Mouse (Mus musculus) kidney, embryonic 16.5 days (tissue): ENCODE measurements around the gene Map4k3. TPM values are rescaled to one million over a fixed set of nuclear protein-coding genes. Genes with fewer than 3 reads are reported as not detected.
A peak's percentile ranks its signal among the peaks of the same experiment; 100 is the strongest.

Experiments
- ATAC-seq: fragments of 200-750 bp; cut with Nextera tagmentation; 2 replicates; pipeline ENCODE4 v1.8.0; 2017; ENCODE audit warnings: moderate TSS enrichment; ENCODE audit not compliant: low FRiP score, low TSS enrichment
- H3K27ac ChIP-seq: fragments of 300-500 bp; sonication (generic); 2 replicates; pipeline ENCODE4 v1.5.1; 2014; ENCODE audit warnings: low read length
- H3K27me3 ChIP-seq: fragments of 300-500 bp; sonication (generic); 2 replicates; pipeline ENCODE4 v1.6.1; 2014; ENCODE audit warnings: low read length, control low read depth, mixed read lengths; ENCODE audit not compliant: insufficient read depth
- H3K36me3 ChIP-seq: fragments of 300-500 bp; sonication (generic); 2 replicates; pipeline ENCODE4 v1.6.1; 2014; ENCODE audit warnings: low read length, control low read depth, mixed read lengths; ENCODE audit not compliant: insufficient read depth
- H3K4me1 ChIP-seq: fragments of 300-500 bp; sonication (generic); 2 replicates; pipeline ENCODE4 v1.6.1; 2014; ENCODE audit warnings: low read length, control low read depth, mixed read lengths; ENCODE audit not compliant: insufficient read depth
- H3K4me2 ChIP-seq: fragments of 300-500 bp; sonication (generic); replicated peaks from 2 replicates; pipeline ENCODE4 v1.6.1; 2014; ENCODE audit warnings: low read depth, low read length
- H3K4me3 ChIP-seq: fragments of 300-500 bp; sonication (generic); 2 replicates; pipeline ENCODE4 v1.5.1; 2014; ENCODE audit warnings: mild to moderate bottlenecking, low read length
- H3K9ac ChIP-seq: fragments of 300-500 bp; sonication (generic); replicated peaks from 2 replicates; pipeline ENCODE4 v1.6.1; 2014; ENCODE audit warnings: low read length
- H3K9me3 ChIP-seq: fragments of 300-500 bp; sonication (generic); 2 replicates; pipeline ENCODE4 v1.6.1; 2016; ENCODE audit warnings: low read length, control low read depth
- WGBS: fragments of 180-500 bp; shearing (Covaris S2); extraction: QIAGEN DNeasy Blood & Tissue Kit; methylation state at CpG from one replicate; pipeline ENCODE4 v1.1.7; 2014; 5-methylcytosine and 5-hydroxymethylcytosine counted together
- polyA plus RNA-seq: library from polyadenylated mRNA; unstranded; fragments of >200 nt; fragmentation: Nextera tagmentation; extraction: Ambion mirVana; gene quantifications from 2 replicates; pipeline ENCODE4 v1.2.1, GENCODE M21; 2015

Gene Map4k3
- polyA plus RNA-seq, 1 experiment from 2014 or later, result 22.8 TPM

DNA sequence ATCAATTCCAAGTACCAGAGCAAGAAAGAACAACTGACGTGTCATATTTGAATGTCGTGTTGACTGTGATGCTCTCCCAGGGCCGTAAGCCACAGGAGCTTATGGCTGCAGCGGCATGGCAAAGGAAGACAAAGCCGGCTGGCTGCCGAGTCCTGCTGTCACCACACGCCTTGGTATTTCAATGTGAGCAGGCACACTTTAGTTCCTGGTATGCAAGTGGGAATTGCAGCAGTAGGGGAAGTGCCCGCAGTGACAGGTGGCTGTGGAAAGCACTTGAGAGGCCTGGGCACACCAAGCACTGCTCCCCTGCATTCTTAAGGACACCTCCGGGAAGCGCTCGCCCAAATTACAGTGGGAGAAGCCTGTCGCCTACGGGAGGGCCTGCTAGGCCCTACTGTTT is 108.7 kb downstream of the Map4k3 start:
- Histone ChIP-seq H3K27ac (no peak overlapping the region), H3K27me3 (no peaks in the 10 kb centered on the region), H3K36me3 (peaks cover 18% of the 10 kb centered on the region), H3K4me3 (no peak overlapping the region), H3K9me3 (no peaks in the 10 kb centered on the region), H3K4me2 (no peak overlapping the region), H3K4me1 (no peaks in the 10 kb centered on the region), H3K9ac (no peak overlapping the region)
- ATAC-seq, result no peak
- WGBS, result 91% methylated on average over 13 of the region's 13 CpGs

DNA sequence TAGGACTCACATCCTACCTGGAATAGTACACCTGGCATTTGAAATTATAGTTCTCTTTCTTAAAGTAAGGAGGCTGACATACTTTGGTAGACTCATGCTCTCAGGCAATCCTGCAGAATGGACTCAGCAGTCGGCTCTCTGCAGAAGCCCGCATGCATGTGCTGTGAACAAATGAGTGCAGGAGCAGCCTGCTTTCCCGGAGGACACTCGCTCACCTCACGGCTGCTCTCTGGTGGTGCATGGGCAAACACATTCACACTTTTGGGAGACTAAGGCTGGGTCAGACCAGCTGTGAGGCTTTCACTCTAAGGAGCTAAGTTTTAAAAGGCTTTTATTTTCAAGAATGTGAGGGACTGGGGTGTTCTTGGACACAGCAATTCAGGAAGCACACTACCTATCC is 109.4 kb downstream of the Map4k3 start:
- no peaks in the 10 kb centered on the region for H3K9me3 ChIP-seq
- H3K4me2 ChIP-seq, result no peak overlapping the region
- H3K36me3 ChIP-seq, result peaks cover 22% of the 10 kb centered on the region
- ATAC-seq, result no peak
- 82% methylated on average over 5 of the region's 5 CpGs for WGBS
- H3K9ac ChIP-seq, result no peak overlapping the region
- no peak overlapping the region for H3K27ac ChIP-seq
- no peaks in the 10 kb centered on the region for H3K27me3 ChIP-seq
- no peaks in the 10 kb centered on the region for H3K4me1 ChIP-seq
- H3K4me3 ChIP-seq, result no peak overlapping the region

GRCm38 (mm10) chr17:80603806-80604205 is 124.5 kb downstream of the Map4k3 start:
- Histone ChIP-seq H3K27ac (no peak overlapping the region), H3K27me3 (no peaks in the 10 kb centered on the region), H3K36me3 (peaks cover 71% of the 10 kb centered on the region), H3K9me3 (0 out of 2 replicates have a peak, but pooled peaks cover 9% of the 10 kb centered on the region), H3K4me3 (no peak overlapping the region), H3K9ac (no peak overlapping the region), H3K4me2 (no peak overlapping the region), H3K4me1 (no peaks in the 10 kb centered on the region)
- no peak for ATAC-seq
- WGBS, result 94% methylated on average over 6 of the region's 6 CpGs

- Histone ChIP-seq H3K27ac (no peak overlapping the region), H3K27me3 (no peaks in the 10 kb centered on the region), H3K4me2 (no peak overlapping the region), H3K4me3 (no peak overlapping the region), H3K9me3 (0 out of 2 replicates have a peak, but pooled peaks cover 6% of the 10 kb centered on the region), H3K9ac (no peak overlapping the region), H3K36me3 (peaks cover 64% of the 10 kb centered on the region), H3K4me1 (no peaks in the 10 kb centered on the region)
- WGBS, result 93% methylated on average over 19 of the region's 19 CpGs
- no peak for ATAC-seq
Measured at GRCm38 (mm10) chr17:80603079-80603625, 125.1 kb downstream of the Map4k3 start.

GRCm38 (mm10) chr17:80601371-80601770 is 126.9 kb downstream of the Map4k3 start:
- Histone ChIP-seq H3K9me3 (0 out of 2 replicates have a peak, but pooled peaks cover 6% of the 10 kb centered on the region), H3K4me2 (no peak overlapping the region), H3K36me3 (peaks cover 64% of the 10 kb centered on the region), H3K27me3 (no peaks in the 10 kb centered on the region), H3K4me3 (no peak overlapping the region), H3K4me1 (no peaks in the 10 kb centered on the region), H3K9ac (no peak overlapping the region), H3K27ac (no peak overlapping the region)
- ATAC-seq, result no peak
- 64% methylated on average over 13 of the region's 13 CpGs for WGBS

DNA sequence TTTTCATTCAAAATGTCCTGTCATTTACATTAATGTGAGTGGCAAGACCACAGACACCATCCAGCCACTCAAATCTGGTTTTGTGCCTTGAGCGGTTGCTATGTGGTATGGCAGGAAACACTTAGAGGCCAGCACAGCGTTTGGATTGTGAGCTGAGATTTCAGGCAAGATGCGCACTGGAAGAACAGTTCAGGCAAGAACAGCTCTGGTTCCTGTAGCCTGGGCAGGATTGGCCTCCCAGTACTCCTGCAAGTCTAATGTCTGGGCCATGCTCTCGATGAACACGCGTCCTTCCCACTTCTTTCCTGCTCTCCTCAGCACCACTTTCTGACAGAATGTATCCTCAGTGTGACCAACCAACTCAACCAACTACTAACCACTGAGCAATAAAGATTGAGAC is 145.2 kb downstream of the Map4k3 start:
- H3K4me2 ChIP-seq, result no peak overlapping the region
- 97% methylated on average over 6 of the region's 6 CpGs for WGBS
- no peak for ATAC-seq
- H3K36me3 ChIP-seq, result peaks cover 29% of the 10 kb centered on the region
- H3K4me1 ChIP-seq, result no peaks in the 10 kb centered on the region
- H3K27ac ChIP-seq, result no peak overlapping the region
- H3K4me3 ChIP-seq, result no peak overlapping the region
- H3K9me3 ChIP-seq, result no peaks in the 10 kb centered on the region
- H3K27me3 ChIP-seq, result no peaks in the 10 kb centered on the region
- no peak overlapping the region for H3K9ac ChIP-seq

DNA sequence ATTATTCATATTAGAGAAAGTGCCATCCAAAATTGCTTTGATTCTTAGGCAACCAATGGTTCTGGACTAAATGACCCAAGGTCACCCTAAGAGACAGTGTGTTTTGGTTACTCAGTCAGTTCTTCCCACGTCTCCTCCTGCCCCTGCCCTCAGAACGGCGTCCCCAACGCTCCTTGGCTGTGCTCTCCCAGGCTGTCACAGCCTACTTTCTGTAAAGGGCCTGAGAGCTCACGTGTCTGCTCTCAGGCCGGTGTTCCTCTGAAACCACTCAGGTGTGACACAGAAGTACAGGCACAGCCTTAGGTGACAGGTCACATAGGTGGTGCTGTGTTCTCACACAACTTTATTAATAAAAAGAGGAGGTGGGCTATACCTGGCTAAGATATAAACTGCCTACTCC is 148.4 kb downstream of the Map4k3 start:
- ATAC-seq, result 0 out of 2 replicates have a peak, but pooled peaks have one; percentile 43
- Histone ChIP-seq H3K4me1 (no peaks in the 10 kb centered on the region), H3K4me3 (no peak overlapping the region), H3K36me3 (peaks cover 23% of the 10 kb centered on the region), H3K9me3 (no peaks in the 10 kb centered on the region), H3K27me3 (no peaks in the 10 kb centered on the region), H3K4me2 (no peak overlapping the region), H3K27ac (no peak overlapping the region), H3K9ac (no peak overlapping the region)
- WGBS, result 48% methylated on average over 6 of the region's 6 CpGs

DNA sequence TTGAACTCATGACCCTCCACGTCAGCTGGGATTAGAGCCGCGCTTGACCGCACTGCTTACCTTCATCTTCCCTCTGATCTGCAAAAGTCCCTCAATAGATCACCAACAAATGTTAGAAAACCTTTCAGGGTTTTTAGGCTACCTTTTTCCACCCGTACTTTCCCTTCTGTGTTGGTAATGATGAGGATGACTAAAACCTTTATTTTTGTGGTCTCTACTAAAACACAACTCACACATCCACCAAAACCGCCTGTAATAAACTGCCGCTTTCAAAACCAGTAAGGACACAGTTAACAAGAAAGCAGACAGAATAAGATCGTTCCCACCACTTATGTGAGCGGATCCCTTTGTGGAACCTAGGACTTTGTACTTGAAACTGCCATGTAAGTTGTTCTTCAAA is 149.2 kb downstream of the Map4k3 start:
- no peak overlapping the region for H3K9ac ChIP-seq
- H3K4me2 ChIP-seq, result no peak overlapping the region
- H3K27me3 ChIP-seq, result no peaks in the 10 kb centered on the region
- no peak overlapping the region for H3K4me3 ChIP-seq
- no peaks in the 10 kb centered on the region for H3K9me3 ChIP-seq
- peaks cover 16% of the 10 kb centered on the region for H3K36me3 ChIP-seq
- H3K27ac ChIP-seq, result no peak overlapping the region
- ATAC-seq, result no peak
- H3K4me1 ChIP-seq, result no peaks in the 10 kb centered on the region
- 88% methylated on average over 9 of the region's 9 CpGs for WGBS

- H3K27me3 ChIP-seq, result no peaks in the 10 kb centered on the region
- no peak overlapping the region for H3K9ac ChIP-seq
- peaks cover 7% of the 10 kb centered on the region; the same call in 1 of the 2 replicates for H3K36me3 ChIP-seq
- H3K4me2 ChIP-seq, result no peak overlapping the region
- WGBS, result 97% methylated on average over 1 of the region's 1 CpGs
- no peaks in the 10 kb centered on the region for H3K9me3 ChIP-seq
- no peak for ATAC-seq
- H3K4me1 ChIP-seq, result no peaks in the 10 kb centered on the region
- H3K27ac ChIP-seq, result no peak overlapping the region
- no peak overlapping the region for H3K4me3 ChIP-seq
Measured at GRCm38 (mm10) chr17:80578041-80578440, 150.2 kb downstream of the Map4k3 start.

GRCm38 (mm10) chr17:80577639-80578038 is 150.6 kb downstream of the Map4k3 start, which contains the start of gene Cdkl4:
TSS of gene Cdkl4 (minus strand) at chr17:80577813.
- peak within 1 kb of the TSS; percentile 44 for H3K4me3 ChIP-seq
- WGBS, result 70% methylated on average over 15 of the region's 15 CpGs
- H3K9me3 ChIP-seq, result no peaks in the 10 kb centered on the region
- H3K27me3 ChIP-seq, result no peaks in the 10 kb centered on the region
- no peak for ATAC-seq
- peaks cover 5% of the 10 kb centered on the region; the same call in 1 of the 2 replicates for H3K36me3 ChIP-seq
- peak within 1 kb of the TSS; percentile 85 for H3K4me2 ChIP-seq
- no peaks in the 10 kb centered on the region for H3K4me1 ChIP-seq
- H3K9ac ChIP-seq, result peak within 1 kb of the TSS; percentile 61
- H3K27ac ChIP-seq, result no peak within 1 kb of the TSS
